Mouse (Mus musculus) intestine, postnatal 0 days (tissue): ENCODE results near the gene Gm43552. TPM values are rescaled to one million over a fixed set of nuclear protein-coding genes. Genes with fewer than 3 reads are reported as not detected.
A peak's percentile ranks its signal among the peaks of the same experiment; 100 is the strongest.
"Not testable (repeated sequence)": the region's sequence is repeated elsewhere in the genome, so short reads cannot be mapped to it uniquely, and the experiment has no call there.

Experiments
- ATAC-seq: fragments of 200-750 bp; cut with Nextera tagmentation; 2 replicates; pipeline ENCODE4 v1.8.0; 2017; ENCODE audit warnings: mild to moderate bottlenecking, moderate TSS enrichment, moderate library complexity
- H3K27ac ChIP-seq: fragments of 300-500 bp; sonication (generic); 2 replicates; pipeline ENCODE4 v1.5.1; 2014; ENCODE audit warnings: mild to moderate bottlenecking, low read depth, low read length, moderate library complexity
- H3K27me3 ChIP-seq: fragments of 300-500 bp; sonication (generic); replicated peaks from 2 replicates; pipeline ENCODE4 v1.6.1; 2014; ENCODE audit warnings: low read length, mixed read lengths; ENCODE audit not compliant: control insufficient read depth, insufficient read depth
- H3K36me3 ChIP-seq: fragments of 300-500 bp; sonication (generic); 2 replicates; pipeline ENCODE4 v1.6.1; 2014; ENCODE audit warnings: mild to moderate bottlenecking, moderate library complexity; ENCODE audit not compliant: control insufficient read depth, insufficient read depth
- H3K4me1 ChIP-seq: fragments of 300-500 bp; sonication (generic); replicated peaks from 2 replicates; pipeline ENCODE4 v1.6.1; 2014; ENCODE audit warnings: antibody characterized with exemption, low read length, mixed read lengths; ENCODE audit not compliant: control insufficient read depth, insufficient read depth
- H3K4me2 ChIP-seq: fragments of 300-500 bp; sonication (generic); replicated peaks from 2 replicates; pipeline ENCODE4 v1.6.1; 2014; ENCODE audit warnings: low read depth, mild to moderate bottlenecking, moderate library complexity
- H3K4me3 ChIP-seq: fragments of 300-500 bp; sonication (generic); 2 replicates; pipeline ENCODE4 v1.5.1; 2014; ENCODE audit warnings: low read depth, low read length
- H3K9ac ChIP-seq: fragments of 300-500 bp; sonication (generic); 2 replicates; pipeline ENCODE4 v1.6.1; 2014; ENCODE audit warnings: mild to moderate bottlenecking, low read depth, low read length
- H3K9me3 ChIP-seq: fragments of 300-500 bp; sonication (generic); 2 replicates; pipeline ENCODE4 v1.6.1; 2016; ENCODE audit warnings: mixed run types; ENCODE audit not compliant: control insufficient read depth
- CTCF ChIP-seq: sonication (generic); IDR thresholded peaks from 2 replicates; pipeline ENCODE4 v1.5.1; 2016; ENCODE audit warnings: low read depth, mild to moderate bottlenecking, control low read depth, antibody characterized with exemption, moderate library complexity
- WGBS: fragments of 180-500 bp; shearing (Covaris S2); extraction: QIAGEN DNeasy Blood & Tissue Kit; methylation state at CpG from one replicate; pipeline ENCODE4 v1.1.7; 2014; 5-methylcytosine and 5-hydroxymethylcytosine counted together
- polyA plus RNA-seq: library from polyadenylated mRNA; unstranded; fragments of >200 nt; fragmentation: Nextera tagmentation; extraction: Ambion mirVana; gene quantifications from 2 replicates; pipeline ENCODE4 v1.2.1, GENCODE M21; 2015

Gene Gm43552
- polyA plus RNA-seq, 1 experiment from 2014 or later = not detected

DNA sequence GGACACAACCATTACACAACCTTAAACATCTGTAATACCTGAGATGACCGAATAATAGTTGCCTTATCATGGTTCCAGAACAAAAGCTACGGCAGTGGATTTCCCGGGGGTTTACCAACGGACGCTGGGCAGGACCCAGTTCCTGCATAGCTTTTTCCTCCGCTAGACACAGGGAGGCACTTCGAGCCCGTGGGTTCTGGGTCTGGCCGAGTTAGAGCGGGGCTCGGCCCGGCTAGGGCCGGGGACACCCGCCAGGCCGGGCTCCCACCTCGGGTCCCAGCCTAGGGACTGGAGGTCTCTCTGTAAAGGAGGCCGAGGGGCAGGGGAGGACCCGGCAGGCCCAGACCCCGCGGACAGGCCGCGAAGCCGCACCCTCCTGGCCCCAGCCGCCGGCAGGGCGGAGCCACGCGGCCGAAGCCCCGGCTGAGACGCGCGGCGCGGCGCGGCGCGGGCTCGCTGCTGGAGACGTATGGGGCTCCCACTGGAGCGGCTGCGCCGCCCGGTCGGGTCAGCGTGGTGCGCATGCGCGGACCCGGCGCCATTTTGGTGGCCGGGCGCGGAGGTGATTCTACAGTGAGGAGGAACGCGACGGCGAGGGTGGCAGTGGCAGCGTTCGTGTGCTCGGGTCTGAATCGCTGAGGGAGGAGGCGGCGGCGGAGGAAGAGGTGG, 44.3 kb upstream of the Gm43552 start, which contains the start of the genes Smim14 and Ube2k:
Gene Smim14, minus strand, starts transcription at position 434 of the 669 bp plus-strand sequence.
Gene Ube2k, plus strand, starts transcription at position 483 of the 669 bp plus-strand sequence.
- Histone ChIP-seq H3K4me2 (peak within 1 kb of the TSS; percentile 78), H3K4me1 (no peaks in the 10 kb centered on the region), H3K36me3 (no peaks in the 10 kb centered on the region), H3K4me3 (peak within 1 kb of the TSS; percentile 92), H3K9ac (peak within 1 kb of the TSS; percentile 94), H3K27me3 (no peaks in the 10 kb centered on the region), H3K9me3 (no peaks in the 10 kb centered on the region), H3K27ac (peak within 1 kb of the TSS; percentile 98)
- peak; percentile 41 for TF ChIP-seq CTCF
- peak; percentile 99 for ATAC-seq
- WGBS = under 1% methylated on average over 61 of the region's 66 CpGs

DNA sequence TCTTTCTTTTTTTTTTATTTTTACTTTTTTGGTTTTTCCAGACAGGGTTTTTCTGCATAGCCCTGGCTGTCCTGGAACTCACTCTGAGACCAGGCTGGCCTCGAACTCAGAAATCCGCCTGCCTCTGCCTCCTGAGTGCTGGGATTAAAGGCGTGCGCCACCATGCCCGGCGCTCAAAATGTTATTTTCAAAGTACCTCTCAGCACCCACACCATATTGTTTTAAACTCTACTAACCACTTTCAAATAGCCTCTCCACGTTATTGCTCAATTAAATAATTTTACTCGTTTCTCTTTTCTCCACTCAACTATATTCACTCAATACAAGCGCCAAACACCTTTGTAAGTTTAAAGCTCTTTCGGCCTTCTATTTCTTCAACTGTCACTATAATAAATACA, 43.4 kb upstream of the Gm43552 start:
- ATAC-seq, H3K36me3 ChIP-seq, H3K27me3 ChIP-seq, H3K4me1 ChIP-seq, H3K9me3 ChIP-seq: not testable (repeated sequence)
- H3K4me3 ChIP-seq = peak overlapping the region; percentile 92
- H3K4me2 ChIP-seq = peak overlapping the region; percentile 78
- 71% methylated on average over 10 of the region's 10 CpGs for WGBS
- peak overlapping the region; percentile 98; the same call in 1 of the 2 replicates for H3K27ac ChIP-seq
- peak overlapping the region; percentile 94; the same call in 1 of the 2 replicates for H3K9ac ChIP-seq

GRCm38 (mm10) chr5:65535457-65536067, 42.9 kb upstream of the Gm43552 start:
- 61% methylated on average over 5 of the region's 5 CpGs for WGBS
- H3K4me2 ChIP-seq = peak overlapping the region; percentile 78; the same call in 1 of the 2 replicates
- no peak overlapping the region for H3K9ac ChIP-seq
- peak; percentile 68 for TF ChIP-seq CTCF
- no peak overlapping the region for H3K4me3 ChIP-seq
- no peaks in the 10 kb centered on the region for H3K27me3 ChIP-seq
- H3K4me1 ChIP-seq = no peaks in the 10 kb centered on the region
- no peaks in the 10 kb centered on the region for H3K36me3 ChIP-seq
- H3K27ac ChIP-seq = no peak overlapping the region
- ATAC-seq = no peak
- H3K9me3 ChIP-seq = no peaks in the 10 kb centered on the region

DNA sequence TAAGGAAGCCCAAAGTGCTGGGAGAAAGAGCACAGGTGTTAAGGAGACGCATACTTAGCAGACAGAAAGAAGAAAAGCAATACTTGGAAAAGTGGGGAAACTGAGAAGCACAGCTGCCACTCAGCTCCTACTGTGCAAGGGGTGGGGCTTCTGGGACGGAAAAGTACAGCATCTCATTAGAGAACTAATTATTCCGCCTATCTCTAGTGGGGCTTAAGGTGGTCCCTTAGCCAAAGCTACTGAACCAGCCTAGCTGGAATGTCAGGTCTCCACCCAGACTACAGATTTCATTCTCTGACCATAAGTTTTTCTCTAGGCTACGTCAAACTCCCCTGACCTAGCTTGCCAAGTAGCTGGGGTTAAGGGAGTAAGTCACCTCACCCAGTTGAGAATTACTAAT, 41.9 kb upstream of the Gm43552 start:
- Histone ChIP-seq H3K4me1 (no peaks in the 10 kb centered on the region), H3K9me3 (no peaks in the 10 kb centered on the region), H3K27me3 (no peaks in the 10 kb centered on the region), H3K4me3 (no peak overlapping the region), H3K9ac (no peak overlapping the region), H3K27ac (no peak overlapping the region), H3K36me3 (no peaks in the 10 kb centered on the region), H3K4me2 (no peak overlapping the region)
- 66% methylated on average over 4 of the region's 4 CpGs for WGBS
- TF ChIP-seq CTCF = no peak
- ATAC-seq = no peak

DNA sequence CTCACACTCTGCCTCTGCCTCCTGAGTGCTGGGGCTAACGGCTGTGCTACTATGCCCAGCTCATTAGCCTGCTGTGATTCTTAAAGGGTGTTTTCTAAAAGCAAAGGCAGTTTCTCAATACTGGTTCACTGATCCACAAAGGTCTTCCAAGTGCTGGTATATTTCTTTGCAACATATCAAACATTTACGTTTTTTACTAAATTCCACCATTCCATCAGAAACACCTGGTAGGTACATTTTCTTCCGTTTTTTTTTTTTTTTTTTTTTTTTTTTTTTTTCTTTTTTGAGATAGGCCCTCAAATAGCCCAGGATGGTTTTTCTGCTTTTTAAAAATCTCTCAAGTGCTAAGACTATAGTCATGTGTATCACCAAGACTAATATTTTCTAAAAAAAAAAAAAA, 38.6 kb upstream of the Gm43552 start:
- TF ChIP-seq CTCF = no peak
- no peak overlapping the region for H3K4me3 ChIP-seq
- H3K27me3 ChIP-seq = no peaks in the 10 kb centered on the region
- no peak overlapping the region for H3K4me2 ChIP-seq
- no peaks in the 10 kb centered on the region for H3K9me3 ChIP-seq
- 81% methylated on average over 3 of the region's 3 CpGs for WGBS
- H3K27ac ChIP-seq = no peak overlapping the region
- H3K36me3 ChIP-seq = no peaks in the 10 kb centered on the region
- no peaks in the 10 kb centered on the region for H3K4me1 ChIP-seq
- ATAC-seq = no peak
- H3K9ac ChIP-seq = no peak overlapping the region

- WGBS = 25% methylated on average over 8 of the region's 8 CpGs
Observed at GRCm38 (mm10) chr5:65525674-65526443, 33.2 kb upstream of the Gm43552 start.

More at GRCm38 (mm10) chr5:65525674-65526443, 33.2 kb upstream of the Gm43552 start:
- H3K27me3 ChIP-seq = no peaks in the 10 kb centered on the region
- H3K4me2 ChIP-seq = no peak overlapping the region
- H3K9me3 ChIP-seq = no peaks in the 10 kb centered on the region
- ATAC-seq = peak; percentile 28; the same call in 1 of the 2 replicates
- H3K36me3 ChIP-seq = no peaks in the 10 kb centered on the region
- H3K4me1 ChIP-seq = no peaks in the 10 kb centered on the region
- no peak overlapping the region for H3K4me3 ChIP-seq
- H3K9ac ChIP-seq = no peak overlapping the region
- peak; percentile 81 for TF ChIP-seq CTCF
- no peak overlapping the region for H3K27ac ChIP-seq
